Mouse (Mus musculus): ENCODE results near the gene Olfr1230. TPM values are rescaled to one million over a fixed set of nuclear protein-coding genes. Genes with fewer than 3 reads are reported as not detected.

Olfr1230 gene
- not detected for total RNA-seq (2023)

DNA sequence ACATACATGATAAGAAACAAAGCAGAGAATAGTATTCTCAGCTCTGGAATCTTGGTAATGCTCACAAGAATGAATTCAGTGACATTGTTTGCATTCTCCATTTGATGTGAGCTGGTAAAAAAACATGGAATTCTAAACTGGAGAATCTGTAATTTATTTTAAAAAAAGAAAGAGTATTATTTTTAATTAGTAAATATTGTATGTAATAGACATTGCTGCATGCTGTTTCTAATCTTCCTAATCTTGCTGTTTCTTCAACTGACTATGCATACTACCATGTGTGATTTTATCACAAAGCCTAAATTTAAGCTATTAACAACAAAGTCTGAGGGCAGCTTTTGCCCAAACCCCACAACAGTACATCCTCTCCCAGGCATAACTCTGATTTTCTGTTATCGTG lies at the start of gene Olfr1230:
Gene Olfr1230, minus strand, starts transcription at position 101 of the 400 bp plus-strand sequence.

DNA sequence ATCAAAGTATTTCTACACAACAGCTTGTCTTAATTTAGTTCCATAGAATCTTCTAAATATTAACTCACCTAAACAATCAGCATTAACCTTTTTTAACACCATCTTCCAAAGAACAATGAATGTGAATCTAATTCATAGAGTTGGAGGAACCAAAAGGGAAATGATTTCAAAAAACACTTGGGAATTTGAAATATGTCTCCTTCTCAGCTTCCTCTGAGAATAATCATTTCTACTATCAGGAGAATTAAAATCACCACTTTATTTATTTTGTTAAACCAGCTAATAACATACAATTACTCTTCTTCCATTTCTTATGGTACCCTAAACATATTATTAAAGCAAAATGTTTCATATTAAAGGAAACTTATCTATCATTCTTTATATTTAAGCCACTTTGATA lies 45.2 kb upstream of the Olfr1230 start, which contains the start of gene Olfr1233:
Gene Olfr1233, minus strand, starts transcription at position 101 of the 400 bp plus-strand sequence.

DNA sequence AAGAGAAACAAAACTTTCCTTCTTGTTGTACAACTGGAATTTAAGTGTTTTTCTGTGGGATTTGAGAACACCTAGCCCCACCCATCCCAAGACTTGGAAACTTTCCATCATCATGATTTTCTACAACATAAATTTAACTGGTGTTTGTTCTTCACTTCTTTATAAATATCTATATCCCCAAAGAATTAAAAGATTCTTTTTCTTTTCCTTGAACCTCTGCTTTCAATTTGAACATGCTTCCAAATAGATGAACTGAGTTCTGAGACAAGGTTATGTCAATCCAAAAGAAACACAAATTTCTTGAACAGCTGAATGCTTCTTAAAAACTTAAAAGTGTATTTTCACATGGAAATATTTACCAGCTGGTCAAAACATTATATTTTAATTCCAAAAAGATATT lies 32.5 kb upstream of the Olfr1230 start, which contains the start of gene Olfr1232:
Gene Olfr1232, minus strand, starts transcription at position 101 of the 400 bp plus-strand sequence.

DNA sequence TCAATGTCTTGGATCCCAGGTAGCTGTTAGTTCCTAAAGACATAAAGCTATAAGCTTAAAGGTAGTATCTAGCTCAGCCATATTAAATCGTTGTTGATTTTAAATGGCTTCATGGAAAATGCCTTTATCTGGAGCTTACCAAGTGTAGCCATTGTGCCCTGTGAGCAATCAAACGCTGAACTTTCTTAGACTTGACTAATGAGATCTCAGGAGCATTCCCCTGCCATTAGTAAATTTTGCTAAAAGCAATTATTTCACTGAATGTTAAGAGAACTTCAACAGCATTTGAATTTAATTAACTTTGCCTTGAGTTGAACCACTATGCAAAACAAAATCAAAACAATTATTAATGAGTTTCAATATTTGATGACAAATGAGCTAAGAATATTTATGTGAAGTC lies 9.9 kb upstream of the Olfr1230 start, which contains the start of gene Olfr1231:
Gene Olfr1231, minus strand, starts transcription at position 101 of the 400 bp plus-strand sequence.

DNA sequence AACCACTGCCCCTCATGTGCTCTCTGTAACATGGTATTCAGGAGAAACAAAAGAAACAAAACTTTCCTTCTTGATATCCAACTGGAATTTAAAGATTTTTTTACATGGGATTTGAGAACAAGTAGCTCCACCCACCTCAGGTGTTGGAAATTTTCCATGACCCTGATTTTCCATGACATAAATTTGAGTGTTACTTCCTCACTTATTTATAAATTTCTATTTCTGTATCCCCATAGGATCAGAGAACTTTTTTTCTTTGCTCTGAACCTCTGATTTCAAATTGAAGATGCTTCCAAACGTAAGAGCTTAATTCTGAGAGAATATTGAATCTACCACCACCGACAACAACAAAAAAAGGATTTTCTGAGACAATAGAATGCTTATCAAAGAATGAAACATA lies 9.2 kb downstream of the Olfr1230 start, which contains the start of gene Olfr1229:
Gene Olfr1229, minus strand, starts transcription at position 101 of the 400 bp plus-strand sequence.

DNA sequence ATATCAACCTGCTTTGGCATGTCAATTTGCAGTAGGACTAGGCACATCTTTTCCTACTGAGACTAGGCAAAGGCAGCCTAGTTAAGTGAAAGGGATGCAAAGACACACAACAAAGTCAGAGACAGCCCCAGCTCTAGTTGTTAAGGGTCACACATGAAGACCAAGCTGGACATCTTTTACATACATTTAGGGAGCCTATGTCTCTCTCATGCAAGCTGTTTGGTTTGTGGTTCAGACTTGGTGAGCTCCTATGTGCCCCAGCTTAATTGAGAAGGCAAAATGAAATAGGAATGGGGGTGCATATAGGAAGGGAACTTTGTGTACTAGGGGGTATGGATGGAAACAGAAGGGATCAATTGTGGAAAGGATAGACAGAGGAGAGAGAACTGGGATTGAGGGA lies 43.1 kb downstream of the Olfr1230 start, which contains the start of gene Olfr1228:
Gene Olfr1228, minus strand, starts transcription at position 101 of the 400 bp plus-strand sequence.

Other genes with a start within 250 kb of the Olfr1230 start
- gene Olfr1218, start 236.1 kb downstream of the Olfr1230 start, total RNA-seq (2023): not detected
- gene Olfr1219, start 213.8 kb downstream of the Olfr1230 start, total RNA-seq (2023): not detected
- gene Olfr1220, start 190.4 kb downstream of the Olfr1230 start, total RNA-seq (2023): not detected
- gene Olfr1221, start 180.0 kb downstream of the Olfr1230 start, total RNA-seq (2023): not detected
- not detected for gene Olfr1222, start 164.2 kb downstream of the Olfr1230 start, total RNA-seq (2023)
- gene Olfr1223, start 145.7 kb downstream of the Olfr1230 start, total RNA-seq (2023): not detected
- not detected for gene Olfr1224-ps1, start 133.2 kb downstream of the Olfr1230 start, total RNA-seq (2023)
- gene Olfr1225, start 122.6 kb downstream of the Olfr1230 start, total RNA-seq (2023): not detected
- not detected for gene Olfr1226, start 97.2 kb downstream of the Olfr1230 start, total RNA-seq (2023)
- gene Olfr1228, start 43.2 kb downstream of the Olfr1230 start, total RNA-seq (2023): not detected
- gene Olfr1229, start 9.3 kb downstream of the Olfr1230 start, total RNA-seq (2023): not detected
- gene Olfr1231, start 9.8 kb upstream of the Olfr1230 start, total RNA-seq (2023): not detected
- not detected for gene Olfr1232, start 32.4 kb upstream of the Olfr1230 start, total RNA-seq (2023)
- not detected for gene Olfr1233, start 45.1 kb upstream of the Olfr1230 start, total RNA-seq (2023)
- not detected for gene Olfr1234, start 67.6 kb upstream of the Olfr1230 start, total RNA-seq (2023)
- not detected for gene Olfr1238, start 112.4 kb upstream of the Olfr1230 start, total RNA-seq (2023)
- gene Olfr1239, start 123.1 kb upstream of the Olfr1230 start, total RNA-seq (2023): not detected
- gene Olfr1240, start 145.7 kb upstream of the Olfr1230 start, total RNA-seq (2023): not detected
- gene Olfr1241, start 189.9 kb upstream of the Olfr1230 start, total RNA-seq (2023): not detected
- gene Olfr1242, start 201.1 kb upstream of the Olfr1230 start, total RNA-seq (2023): not detected
- not detected for gene Olfr1243, start 234.2 kb upstream of the Olfr1230 start, total RNA-seq (2023)

Data from CD4-positive naive resting alpha-beta T cell, adult 57 days (primary cell).